Mouse (Mus musculus) c-Kit-negative CD71-positive TER-119-positive erythroid progenitor cells, embryonic 14.5 days (primary cell): ENCODE data around the gene Ppfia4.
"Not testable (repeated sequence)": the region's sequence is repeated elsewhere in the genome, so short reads cannot be mapped to it uniquely, and the experiment has no call there.

Experiments used
- DNase-seq: peaks from one replicate; pipeline ENCODE4 v3.0.0-alpha.2; 2013; ENCODE audit warnings: low read depth, low spot score

Ppfia4 gene

DNA sequence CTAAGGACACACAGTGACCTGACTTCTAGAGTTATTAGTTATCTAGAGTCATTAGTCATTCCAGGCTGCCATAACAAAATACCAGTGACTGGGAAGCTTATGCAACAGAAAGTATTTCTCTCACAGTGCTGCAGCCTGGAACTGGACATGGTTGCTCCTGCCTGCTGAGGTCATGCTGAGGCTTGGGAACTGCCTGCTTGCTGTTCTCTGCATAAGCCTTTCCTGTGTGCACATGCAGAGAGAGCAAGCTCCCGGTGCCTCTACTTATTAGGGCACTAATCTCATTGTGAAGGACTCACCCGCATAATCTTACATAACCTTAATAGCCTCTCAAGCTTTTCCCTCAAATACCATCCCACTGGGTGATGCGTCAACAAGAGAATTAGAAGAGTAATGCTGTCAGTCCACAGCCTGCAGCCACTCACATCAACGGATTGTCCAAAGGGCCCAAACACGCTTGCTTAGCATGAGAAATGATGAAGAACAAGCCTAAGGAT lies 59.9 kb downstream of the Ppfia4 start:
- DNase-seq, result no peak

DNA sequence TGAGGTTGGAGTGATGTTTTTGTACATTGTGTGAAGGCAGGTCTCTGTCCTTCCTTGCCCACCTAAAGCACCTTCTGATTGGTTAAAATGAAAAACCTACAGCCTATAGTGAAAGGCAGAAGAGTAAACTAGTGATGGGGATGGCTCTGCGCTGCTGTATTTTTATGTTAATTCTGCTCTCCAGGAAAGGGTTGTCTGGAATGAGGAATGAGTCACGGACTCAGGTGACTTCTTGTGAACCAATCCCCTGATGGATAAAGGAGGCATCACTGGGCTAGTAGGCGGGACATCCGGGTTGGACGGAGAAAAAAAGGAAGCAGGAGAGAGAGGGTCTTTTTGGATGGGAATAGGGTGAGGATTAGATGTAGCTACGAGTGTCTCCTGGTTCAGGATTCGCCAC lies 62.7 kb downstream of the Ppfia4 start:
- no peak for DNase-seq

DNA sequence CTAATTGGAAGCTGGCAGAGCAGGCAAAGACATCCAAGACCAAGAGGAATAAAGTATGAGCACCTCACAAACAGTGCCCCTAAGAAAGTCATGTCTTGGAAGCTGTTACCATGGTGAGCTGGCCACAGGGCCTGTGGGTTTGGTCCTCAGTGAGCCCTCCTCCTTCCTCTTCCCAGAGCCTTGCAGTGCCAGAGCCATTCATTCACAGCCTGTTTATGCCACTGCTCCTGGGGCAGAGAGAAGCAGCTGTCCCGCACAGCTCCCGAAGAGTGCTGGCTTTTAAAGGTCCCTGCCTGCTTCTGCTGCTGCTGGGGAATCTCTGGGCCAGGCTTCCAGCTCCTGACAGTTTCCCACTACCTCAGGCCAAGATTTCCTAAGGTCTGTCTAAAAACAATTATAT lies 66.9 kb downstream of the Ppfia4 start:
- no peak for DNase-seq

DNA sequence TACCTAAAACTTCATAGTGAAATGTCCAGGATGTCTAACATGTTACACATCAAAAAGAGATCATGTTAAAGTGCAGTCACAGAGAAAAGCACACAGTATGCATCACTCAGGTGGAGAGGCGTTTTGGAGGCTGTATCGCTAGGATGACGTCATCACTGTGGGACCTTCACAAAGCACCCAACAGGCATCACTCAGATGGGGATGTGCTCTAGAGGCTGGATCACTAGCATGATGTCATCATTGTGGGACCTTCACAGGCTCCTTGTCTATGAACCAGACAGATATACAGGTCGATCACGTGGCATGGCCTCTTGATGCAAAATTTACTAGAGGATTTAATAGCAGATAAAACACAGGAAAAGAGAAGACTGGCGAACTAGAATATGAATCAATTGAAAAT lies 68.4 kb downstream of the Ppfia4 start:
- no peak for DNase-seq

DNA sequence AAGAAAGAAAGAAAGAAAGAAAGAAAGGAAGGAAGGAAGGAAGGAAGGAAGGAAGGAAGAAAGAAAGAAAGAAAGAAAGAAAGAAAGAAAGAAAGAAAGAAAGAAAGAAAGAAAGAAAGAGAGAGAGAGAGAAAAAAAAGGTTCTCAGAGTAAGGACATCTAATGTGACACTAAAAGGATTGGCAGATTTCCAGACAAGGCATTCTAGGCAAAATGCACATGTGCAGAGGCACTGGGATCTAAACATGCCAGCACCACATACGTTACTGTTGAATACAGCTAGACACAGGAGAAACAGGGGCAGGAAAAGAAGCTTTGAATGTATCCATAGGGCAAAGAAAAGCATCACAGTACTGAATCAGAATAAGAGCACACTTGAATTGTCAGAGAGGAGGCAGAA lies 83.0 kb downstream of the Ppfia4 start:
- DNase-seq, result not testable (repeated sequence)
